Mouse (Mus musculus): ENCODE results near the gene Shb. TPM values are rescaled to one million over a fixed set of nuclear protein-coding genes. Genes with fewer than 3 reads are reported as not detected.

Shb gene
- total RNA-seq, 2 experiments from 2014 or later: 14.1 to 18.8 TPM

- H3K27ac ChIP-seq: no peak overlapping the region
- no peak for TF ChIP-seq CTCF (conservative IDR thresholded peaks at IDR 0.05)
- H3K4me3 ChIP-seq: no peak overlapping the region
- DNase-seq (ENCODE audit: low spot score in 2 of 2): no peak
Measured at GRCm38 (mm10) chr4:45540151-45540933, 8.1 kb upstream of the Shb start.

GRCm38 (mm10) chr4:45539187-45539586 is 6.9 kb upstream of the Shb start:
- no peak for DNase-seq (ENCODE audit: low spot score in 2 of 2)
- no peak overlapping the region for H3K27ac ChIP-seq
- H3K4me3 ChIP-seq: no peak overlapping the region
- TF ChIP-seq CTCF (conservative IDR thresholded peaks at IDR 0.05): no peak

DNA sequence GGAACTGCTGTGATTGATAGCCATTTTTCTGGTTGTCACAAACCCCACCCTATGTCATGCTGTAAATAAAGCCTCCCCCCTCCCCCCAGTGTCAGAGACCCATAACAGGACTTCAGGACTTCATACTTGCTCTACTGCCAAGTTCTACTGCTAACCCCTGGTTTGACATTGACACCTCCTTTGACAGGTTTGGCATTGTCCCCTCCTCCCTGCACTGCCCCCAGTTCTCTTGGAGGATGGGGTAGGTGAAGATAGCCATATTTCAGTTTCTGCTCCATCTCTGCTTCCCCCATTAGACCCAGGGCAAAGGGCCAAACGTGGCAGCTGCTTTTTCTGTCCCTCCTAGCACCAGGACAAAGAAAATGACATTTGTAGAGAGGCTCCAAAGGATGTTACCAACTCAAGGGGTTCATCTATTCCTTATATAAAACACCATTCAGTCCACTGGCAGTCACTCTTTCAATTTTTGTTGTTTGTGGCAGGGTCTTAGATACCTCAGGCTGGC is 1.2 kb upstream of the Shb start:
- Histone ChIP-seq H3K4me3 (no peak overlapping the region), H3K27ac (no peak overlapping the region)
- no peak for DNase-seq (ENCODE audit: low spot score in 2 of 2)
- no peak for TF ChIP-seq CTCF (conservative IDR thresholded peaks at IDR 0.05)

DNA sequence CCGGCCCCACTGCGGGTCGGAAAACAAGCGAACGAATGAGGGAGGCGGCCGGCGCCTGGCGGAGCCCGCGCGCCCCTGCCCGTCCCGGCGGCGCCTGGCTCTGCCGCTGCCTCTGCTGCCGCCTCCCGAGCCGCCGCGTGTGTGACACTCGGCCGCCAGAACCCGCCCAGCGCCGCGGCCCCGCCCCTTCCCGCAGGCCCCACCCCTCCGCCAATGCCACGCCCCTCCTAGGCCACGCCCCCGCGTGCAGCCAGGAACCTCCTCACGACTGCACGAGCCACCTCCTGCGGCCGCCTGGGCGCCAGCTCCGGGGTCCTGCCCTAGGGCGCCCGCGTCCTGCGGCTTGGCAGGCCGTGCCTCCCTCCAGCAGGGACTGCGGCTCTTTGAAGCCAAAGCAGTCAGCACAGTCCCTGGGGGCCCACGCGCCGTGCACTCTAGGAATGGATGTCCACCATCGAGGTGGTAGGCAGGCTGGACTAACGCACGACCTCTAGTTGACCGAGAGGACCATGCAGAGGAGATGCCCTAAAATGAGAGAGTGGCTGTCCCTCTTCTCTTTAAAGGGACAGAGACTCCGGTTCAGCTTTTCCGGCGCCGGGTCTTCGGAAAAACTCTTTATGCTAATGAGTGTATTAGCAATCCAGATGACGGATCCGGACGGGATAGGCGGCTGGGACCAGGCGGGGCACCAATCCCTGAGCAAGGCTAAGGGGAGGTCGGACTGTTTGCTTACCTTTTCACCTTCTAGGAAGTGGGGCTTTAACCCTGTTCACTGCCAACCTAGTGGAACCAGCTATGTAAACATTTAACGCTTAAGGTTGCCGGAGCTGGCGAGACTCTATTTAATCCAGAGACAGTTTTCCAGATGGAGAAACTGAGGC is 1.4 kb downstream of the Shb start:
- peak; percentile 80 to 89 for DNase-seq (ENCODE audit: low spot score in 2 of 2)
- peak; percentile 61 for TF ChIP-seq CTCF (conservative IDR thresholded peaks at IDR 0.05)
- Histone ChIP-seq H3K27ac (peak overlapping the region; percentile 81), H3K4me3 (peak overlapping the region; percentile 69)

- H3K4me3 ChIP-seq: peak overlapping the region; percentile 69
- peak overlapping the region; percentile 81 for H3K27ac ChIP-seq
- TF ChIP-seq CTCF (conservative IDR thresholded peaks at IDR 0.05): no peak
- DNase-seq (ENCODE audit: low spot score in 2 of 2): peak in 1 of 2 experiments; percentile 16
Measured at GRCm38 (mm10) chr4:45529986-45530597, 2.2 kb downstream of the Shb start.

DNA sequence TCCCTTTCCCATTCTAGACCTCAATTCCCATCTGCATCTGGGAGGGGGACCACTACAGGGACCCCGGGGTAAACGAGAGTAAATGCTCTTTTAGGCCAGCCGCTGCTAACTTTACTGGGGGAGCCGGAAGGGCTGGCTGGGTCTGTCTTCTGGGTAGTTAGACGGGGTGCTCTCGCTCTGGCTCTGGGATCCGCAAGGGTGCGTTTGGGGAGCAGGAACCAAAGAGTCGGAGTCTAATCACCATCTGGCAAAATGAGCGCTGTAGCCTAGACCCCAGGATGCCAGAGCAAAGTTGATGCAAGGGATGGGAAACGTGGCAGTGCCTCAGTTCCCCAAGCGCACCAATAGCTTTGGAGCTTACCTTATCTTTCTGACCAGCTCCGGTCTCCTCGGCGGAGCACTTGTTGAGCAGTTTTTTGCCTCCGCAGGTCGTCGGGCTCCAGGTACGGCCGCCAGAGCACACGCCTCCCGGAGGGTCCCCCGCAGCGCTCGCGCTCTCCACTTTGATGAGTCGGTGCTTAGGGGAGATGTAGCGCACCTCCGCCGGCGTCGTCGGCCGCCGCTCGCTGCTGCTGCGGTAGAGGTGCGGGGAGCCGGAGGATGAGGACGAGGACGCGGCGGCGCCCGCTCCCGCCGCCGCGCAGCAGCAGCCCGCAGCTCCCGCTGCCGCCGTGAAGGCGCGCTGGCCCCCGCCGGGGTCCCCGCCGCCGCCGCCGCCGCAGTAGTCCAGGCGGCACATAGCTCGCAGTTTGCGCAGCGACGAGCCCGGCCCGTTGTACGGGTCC is 2.9 kb downstream of the Shb start:
- no peak for TF ChIP-seq CTCF (conservative IDR thresholded peaks at IDR 0.05)
- Histone ChIP-seq H3K4me3 (peak overlapping the region; percentile 69), H3K27ac (peak overlapping the region; percentile 81)
- DNase-seq (ENCODE audit: low spot score in 2 of 2): peak in 1 of 2 experiments; percentile 16

DNA sequence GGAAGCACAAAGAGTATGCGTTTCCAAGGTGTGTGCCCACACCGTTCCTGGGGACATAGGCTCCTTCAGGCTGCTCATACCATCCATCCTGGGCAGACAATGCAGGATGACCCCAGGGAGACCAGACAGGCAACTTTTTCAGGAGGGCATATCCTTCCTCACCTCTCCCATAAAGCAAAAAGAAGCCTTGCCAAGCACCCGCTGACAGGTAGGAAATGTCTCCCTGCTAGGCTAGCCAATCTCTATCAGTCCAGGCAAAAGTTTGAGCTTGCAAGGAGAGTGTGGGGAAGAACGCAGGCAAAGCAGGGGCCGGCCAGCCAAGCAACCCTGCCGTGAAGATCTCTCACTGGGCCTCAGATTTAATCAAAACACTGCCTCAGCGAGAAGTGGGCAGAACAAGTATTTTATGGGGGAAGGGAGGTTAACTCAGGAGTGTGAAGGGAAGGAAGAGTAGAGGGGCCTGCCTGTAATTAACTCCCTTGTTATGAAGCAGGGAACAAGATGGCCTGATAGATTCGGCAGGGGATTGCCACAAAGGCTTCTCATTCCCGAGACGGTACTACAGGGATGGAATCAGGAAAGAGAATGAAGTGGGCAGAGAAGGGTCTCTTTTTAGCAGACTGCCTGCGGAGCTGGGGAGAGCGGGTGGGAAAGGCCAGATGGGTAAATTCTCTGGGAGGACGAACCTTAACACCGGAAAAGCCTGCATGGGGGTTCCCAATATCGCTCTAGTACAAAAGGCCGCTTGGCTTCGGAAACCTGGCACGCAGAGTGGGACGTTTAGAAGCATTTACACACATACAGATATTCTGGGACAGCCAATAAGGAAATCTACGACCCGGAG is 3.7 kb downstream of the Shb start:
- TF ChIP-seq CTCF (conservative IDR thresholded peaks at IDR 0.05): no peak
- peak overlapping the region; percentile 69; the same call in 1 of the 2 replicates for H3K27ac ChIP-seq
- no peak for DNase-seq (ENCODE audit: low spot score in 2 of 2)
- peak overlapping the region; percentile 69 for H3K4me3 ChIP-seq

DNA sequence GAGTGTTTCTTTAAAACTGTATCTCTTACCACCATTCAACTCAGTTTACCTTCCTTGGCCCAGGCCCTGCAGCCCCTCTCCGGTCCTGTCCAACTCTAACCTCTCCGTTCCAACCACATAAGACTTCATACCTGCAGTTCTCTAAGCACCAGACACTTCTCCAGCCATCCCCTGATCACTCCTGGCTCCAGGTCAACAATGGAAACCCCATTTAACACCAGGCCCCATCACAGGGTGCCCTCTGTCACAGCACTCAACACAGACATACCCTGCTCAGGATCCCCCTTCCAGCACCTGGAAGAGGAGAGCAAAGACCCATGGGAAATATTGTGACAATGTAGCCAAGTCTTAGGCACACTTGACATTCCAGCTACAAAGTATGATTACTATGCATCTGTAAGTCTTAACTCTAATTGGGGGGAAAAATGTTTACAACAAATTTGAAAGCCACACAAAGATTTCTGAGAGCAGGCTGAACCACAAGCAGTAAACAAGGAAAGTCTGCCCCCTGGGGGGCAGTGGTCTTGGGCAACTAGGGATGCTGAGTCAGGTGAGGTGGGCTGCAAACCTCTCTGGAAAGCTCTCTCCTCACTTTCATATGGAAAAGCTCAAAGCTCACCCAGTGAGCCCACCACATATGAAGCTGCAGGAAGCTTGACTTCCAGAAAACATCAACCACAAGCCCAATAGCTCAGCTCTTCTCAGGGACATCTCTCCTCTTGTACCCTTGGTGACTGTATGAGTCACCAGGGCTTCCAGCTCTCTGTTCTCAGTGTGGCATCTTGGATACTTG is 4.5 kb downstream of the Shb start:
- H3K4me3 ChIP-seq: peak overlapping the region; percentile 69; the same call in 1 of the 2 replicates
- H3K27ac ChIP-seq: 0 out of 2 replicates have a peak overlapping the region, but pooled peaks have one; percentile 18

GRCm38 (mm10) chr4:45526846-45527561 is 5.3 kb downstream of the Shb start:
- Histone ChIP-seq H3K27ac (no peak overlapping the region), H3K4me3 (no peak overlapping the region)
- no peak for DNase-seq (ENCODE audit: low spot score in 2 of 2)
- TF ChIP-seq CTCF (conservative IDR thresholded peaks at IDR 0.05): no peak

More for the DNA sequence above, 4.5 kb downstream of the Shb start:
- DNase-seq (ENCODE audit: low spot score in 2 of 2): no peak
- TF ChIP-seq CTCF (conservative IDR thresholded peaks at IDR 0.05): peak; percentile 67

GRCm38 (mm10) chr4:45526175-45526574 is 6.1 kb downstream of the Shb start:
- no peak overlapping the region for H3K4me3 ChIP-seq
- no peak for TF ChIP-seq CTCF (conservative IDR thresholded peaks at IDR 0.05)
- H3K27ac ChIP-seq: no peak overlapping the region
- no peak for DNase-seq (ENCODE audit: low spot score in 2 of 2)
